Mouse (Mus musculus): ENCODE measurements at regions not wholly inside any gene's neighbourhood (a gene's known extent, or its start where the extent isn't known, plus 50 kb on each side); places are given as distances from the start of the nearest gene placed in this dataset.

DNA sequence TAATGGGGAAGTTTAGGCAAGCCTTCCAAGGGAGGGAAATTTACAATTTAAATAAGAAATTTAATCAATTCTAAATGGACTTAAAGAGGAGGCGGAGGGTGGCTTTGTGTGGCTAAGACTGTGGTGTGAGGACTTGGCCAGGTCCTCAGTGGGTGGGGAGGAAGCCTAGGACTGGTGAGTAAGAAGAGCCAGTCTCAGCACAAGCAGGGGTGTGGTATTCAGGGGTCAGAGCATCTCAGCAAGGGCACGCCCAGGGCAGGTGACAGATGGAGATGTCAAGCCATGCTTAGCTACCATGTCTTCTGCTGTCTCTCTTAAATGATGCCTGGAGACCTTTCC is 73.5 kb upstream of the Rbfox1 start:
- no peaks in the 10 kb centered on the region for H3K9me3 ChIP-seq (ENCODE audit: control insufficient read depth, insufficient read depth, low read depth, low read length)
- H3K4me3 ChIP-seq (ENCODE audit: insufficient read depth in 1 of 2, low read depth in 1 of 2, low read length in 2 of 2, poor library complexity in 1 of 2, severe bottlenecking in 1 of 2): no peak overlapping the region
- no peak for DNase-seq (ENCODE audit: low read depth, low spot score)
- no peak overlapping the region for H3K27ac ChIP-seq (ENCODE audit: insufficient read depth, low read depth, low read length, poor library complexity, severe bottlenecking)
- H3K4me1 ChIP-seq (ENCODE audit: control insufficient read depth in 2 of 2, insufficient read depth in 2 of 2, low read length in 2 of 2, poor library complexity in 1 of 2): peaks cover 2 to 10% of the 10 kb centered on the region in 2 experiments; a peak in 2 of 4 replicates
- in situ Hi-C loops (cut with MboI; ENCODE audit: low sequenced_read_pairs in 2 of 2, unreplicated experiment in 2 of 2): no loop called here
- TF ChIP-seq MAFK (IDR thresholded peaks at IDR 0.05; ENCODE audit: insufficient read depth, low read depth, low read length): no peak
- no peak for TF ChIP-seq ZC3H11A (IDR thresholded peaks at IDR 0.05; ENCODE audit: borderline replicate concordance, low read depth, low read length)
- H3K9ac ChIP-seq (ENCODE audit: insufficient read depth, low read depth, low read length, poor library complexity, severe bottlenecking): no peak overlapping the region
- H3K36me3 ChIP-seq (ENCODE audit: control insufficient read depth, insufficient read depth, low read length, poor library complexity, severe bottlenecking): no peaks in the 10 kb centered on the region

GRCm38 (mm10) chr16:5810986-5811653 is 74.0 kb upstream of the Rbfox1 start:
- no peak overlapping the region for H3K4me3 ChIP-seq (ENCODE audit: insufficient read depth in 1 of 2, low read depth in 1 of 2, low read length in 2 of 2, poor library complexity in 1 of 2, severe bottlenecking in 1 of 2)
- no peak overlapping the region for H3K9ac ChIP-seq (ENCODE audit: insufficient read depth, low read depth, low read length, poor library complexity, severe bottlenecking)
- H3K36me3 ChIP-seq (ENCODE audit: control insufficient read depth, insufficient read depth, low read length, poor library complexity, severe bottlenecking): no peaks in the 10 kb centered on the region
- TF ChIP-seq CHD2 (IDR thresholded peaks at IDR 0.05; ENCODE audit: low read depth, low read length): no peak
- no peak for TF ChIP-seq ZNF384 (IDR thresholded peaks at IDR 0.05; ENCODE audit: low read depth, low read length)
- peaks cover 2 to 10% of the 10 kb centered on the region in 2 experiments; a peak in 2 of 4 replicates for H3K4me1 ChIP-seq (ENCODE audit: control insufficient read depth in 2 of 2, insufficient read depth in 2 of 2, low read length in 2 of 2, poor library complexity in 1 of 2)
- H3K9me3 ChIP-seq (ENCODE audit: control insufficient read depth, insufficient read depth, low read depth, low read length): no peaks in the 10 kb centered on the region
- H3K27ac ChIP-seq (ENCODE audit: insufficient read depth, low read depth, low read length, poor library complexity, severe bottlenecking): no peak overlapping the region
- in situ Hi-C loops (cut with MboI; ENCODE audit: low sequenced_read_pairs in 2 of 2, unreplicated experiment in 2 of 2): no loop called here
- no peak for DNase-seq (ENCODE audit: low read depth, low spot score)

- Histone ChIP-seq H3K9me3 (ENCODE audit: control insufficient read depth, insufficient read depth, low read depth, low read length) (no peaks in the 10 kb centered on the region), H3K9ac (ENCODE audit: insufficient read depth, low read depth, low read length, poor library complexity, severe bottlenecking) (no peak overlapping the region), H3K36me3 (ENCODE audit: control insufficient read depth, insufficient read depth, low read length, poor library complexity, severe bottlenecking) (no peaks in the 10 kb centered on the region), H3K4me1 (ENCODE audit: control insufficient read depth in 2 of 2, insufficient read depth in 2 of 2, low read length in 2 of 2, poor library complexity in 1 of 2) (no peaks in the 10 kb centered on the region), H3K27ac (ENCODE audit: insufficient read depth, low read depth, low read length, poor library complexity, severe bottlenecking) (no peak overlapping the region), H3K4me3 (ENCODE audit: insufficient read depth in 1 of 2, low read depth in 1 of 2, low read length in 2 of 2, poor library complexity in 1 of 2, severe bottlenecking in 1 of 2) (no peak overlapping the region)
- in situ Hi-C loops (cut with MboI; ENCODE audit: low sequenced_read_pairs in 2 of 2, unreplicated experiment in 2 of 2): no loop called here
- DNase-seq (ENCODE audit: low read depth, low spot score): no peak
- TF ChIP-seq ZNF384 (IDR thresholded peaks at IDR 0.05; ENCODE audit: low read depth, low read length): no peak
- TF ChIP-seq HCFC1 (IDR thresholded peaks at IDR 0.05; ENCODE audit: borderline replicate concordance, insufficient read depth, low read length): no peak
- TF ChIP-seq MAFK (IDR thresholded peaks at IDR 0.05; ENCODE audit: insufficient read depth, low read depth, low read length): no peak
- TF ChIP-seq ZC3H11A (IDR thresholded peaks at IDR 0.05; ENCODE audit: borderline replicate concordance, low read depth, low read length): no peak
- no peak for TF ChIP-seq CHD2 (IDR thresholded peaks at IDR 0.05; ENCODE audit: low read depth, low read length)
Measured at GRCm38 (mm10) chr16:5798188-5798587, 87.0 kb upstream of the Rbfox1 start.

DNA sequence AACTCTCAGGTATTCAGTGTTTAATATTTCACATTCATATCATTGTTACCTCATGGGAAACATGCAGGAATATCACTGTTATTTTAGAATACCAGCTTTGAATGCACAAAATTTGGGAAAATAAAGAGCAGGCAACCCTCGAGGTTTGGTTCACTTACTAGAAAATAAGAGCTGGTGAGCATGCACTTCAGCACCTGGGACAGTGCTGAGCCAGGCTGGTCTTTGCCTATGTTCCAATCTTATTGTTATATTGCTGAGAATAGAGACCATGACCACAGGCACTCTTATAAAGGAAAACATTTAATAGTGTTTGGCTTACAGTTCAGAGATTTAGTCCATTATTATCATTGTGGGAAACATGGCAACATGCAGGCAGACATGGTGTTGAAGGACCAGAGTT is 92.9 kb upstream of the Rbfox1 start:
- H3K9me3 ChIP-seq (ENCODE audit: control insufficient read depth, insufficient read depth, low read depth, low read length): no peaks in the 10 kb centered on the region
- DNase-seq (ENCODE audit: low read depth, low spot score): no peak
- TF ChIP-seq HCFC1 (IDR thresholded peaks at IDR 0.05; ENCODE audit: borderline replicate concordance, insufficient read depth, low read length): no peak
- no peak overlapping the region for H3K27ac ChIP-seq (ENCODE audit: insufficient read depth, low read depth, low read length, poor library complexity, severe bottlenecking)
- H3K9ac ChIP-seq (ENCODE audit: insufficient read depth, low read depth, low read length, poor library complexity, severe bottlenecking): no peak overlapping the region
- no peaks in the 10 kb centered on the region for H3K4me1 ChIP-seq (ENCODE audit: control insufficient read depth in 2 of 2, insufficient read depth in 2 of 2, low read length in 2 of 2, poor library complexity in 1 of 2)
- H3K4me3 ChIP-seq (ENCODE audit: insufficient read depth in 1 of 2, low read depth in 1 of 2, low read length in 2 of 2, poor library complexity in 1 of 2, severe bottlenecking in 1 of 2): no peak overlapping the region
- in situ Hi-C loops (cut with MboI; ENCODE audit: low sequenced_read_pairs in 2 of 2, unreplicated experiment in 2 of 2): no loop called here
- no peaks in the 10 kb centered on the region for H3K36me3 ChIP-seq (ENCODE audit: control insufficient read depth, insufficient read depth, low read length, poor library complexity, severe bottlenecking)

DNA sequence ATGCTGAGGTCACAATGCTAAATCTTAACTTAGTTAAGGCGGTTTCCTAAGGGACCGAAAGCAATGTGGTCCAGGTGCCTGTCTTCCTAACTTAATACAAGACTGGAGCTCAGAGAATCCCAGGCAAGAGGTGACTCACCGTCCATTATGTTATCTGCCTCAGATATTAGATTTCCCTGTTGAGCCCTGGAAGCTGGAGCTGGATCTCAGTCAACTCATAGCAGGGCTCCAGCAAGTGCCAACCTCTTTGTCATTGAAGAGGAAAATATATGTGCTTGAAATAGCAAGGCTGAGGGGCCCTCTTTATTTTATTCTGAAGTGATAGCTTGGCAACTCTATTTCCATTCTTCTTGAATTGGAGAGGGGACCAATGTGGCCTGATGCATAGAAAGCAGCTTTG is 95.0 kb upstream of the Rbfox1 start:
- H3K4me3 ChIP-seq (ENCODE audit: insufficient read depth in 1 of 2, low read depth in 1 of 2, low read length in 2 of 2, poor library complexity in 1 of 2, severe bottlenecking in 1 of 2): no peak overlapping the region
- H3K4me1 ChIP-seq (ENCODE audit: control insufficient read depth in 2 of 2, insufficient read depth in 2 of 2, low read length in 2 of 2, poor library complexity in 1 of 2): no peaks in the 10 kb centered on the region
- DNase-seq (ENCODE audit: low read depth, low spot score): no peak
- no peaks in the 10 kb centered on the region for H3K9me3 ChIP-seq (ENCODE audit: control insufficient read depth, insufficient read depth, low read depth, low read length)
- TF ChIP-seq ZC3H11A (IDR thresholded peaks at IDR 0.05; ENCODE audit: borderline replicate concordance, low read depth, low read length) (no peak), MAFK (IDR thresholded peaks at IDR 0.05; ENCODE audit: insufficient read depth, low read depth, low read length) (no peak), ZNF384 (IDR thresholded peaks at IDR 0.05; ENCODE audit: low read depth, low read length) (no peak), HCFC1 (IDR thresholded peaks at IDR 0.05; ENCODE audit: borderline replicate concordance, insufficient read depth, low read length) (no peak), CHD2 (IDR thresholded peaks at IDR 0.05; ENCODE audit: low read depth, low read length) (no peak)
- H3K27ac ChIP-seq (ENCODE audit: insufficient read depth, low read depth, low read length, poor library complexity, severe bottlenecking): no peak overlapping the region
- no peaks in the 10 kb centered on the region for H3K36me3 ChIP-seq (ENCODE audit: control insufficient read depth, insufficient read depth, low read length, poor library complexity, severe bottlenecking)
- in situ Hi-C loops (cut with MboI; ENCODE audit: low sequenced_read_pairs in 2 of 2, unreplicated experiment in 2 of 2): no loop called here
- H3K9ac ChIP-seq (ENCODE audit: insufficient read depth, low read depth, low read length, poor library complexity, severe bottlenecking): no peak overlapping the region

Data from ES-E14 (cell line).